Mouse (Mus musculus) forebrain, embryonic 16.5 days (tissue): ENCODE measurements around the gene Arrb2. TPM values are rescaled to one million over a fixed set of nuclear protein-coding genes. Genes with fewer than 3 reads are reported as not detected.
"Not testable (repeated sequence)": the region's sequence is repeated elsewhere in the genome, so short reads cannot be mapped to it uniquely, and the experiment has no call there.

Experiments
- ATAC-seq: fragments of 200-750 bp; cut with Nextera tagmentation; 2 replicates; pipeline ENCODE4 v1.8.0; 2017; ENCODE audit warnings: mild to moderate bottlenecking, moderate library complexity
- H3K27ac ChIP-seq: fragments of 300-500 bp; sonication (generic); 2 replicates; pipeline ENCODE4 v1.5.1; 2014; ENCODE audit warnings: low read length, control low read depth
- H3K27me3 ChIP-seq: fragments of 300-500 bp; sonication (generic); replicated peaks from 2 replicates; pipeline ENCODE4 v1.6.1; 2014; ENCODE audit warnings: low read length; ENCODE audit not compliant: control insufficient read depth, insufficient read depth
- H3K36me3 ChIP-seq: fragments of 300-500 bp; sonication (generic); 2 replicates; pipeline ENCODE4 v1.6.1; 2014; ENCODE audit not compliant: control insufficient read depth, insufficient read depth
- H3K4me1 ChIP-seq: fragments of 300-500 bp; sonication (generic); replicated peaks from 2 replicates; pipeline ENCODE4 v1.6.1; 2014; ENCODE audit warnings: low read length; ENCODE audit not compliant: control insufficient read depth, insufficient read depth
- H3K4me2 ChIP-seq: fragments of 300-500 bp; sonication (generic); 2 replicates; pipeline ENCODE4 v1.6.1; 2014; ENCODE audit warnings: mild to moderate bottlenecking, low read length, control low read depth
- H3K4me3 ChIP-seq: fragments of 300-500 bp; sonication (generic); replicated peaks from 2 replicates; pipeline ENCODE4 v1.5.1; 2014; ENCODE audit warnings: mild to moderate bottlenecking, low read length, control low read depth
- H3K9ac ChIP-seq: fragments of 300-500 bp; sonication (generic); replicated peaks from 2 replicates; pipeline ENCODE4 v1.6.1; 2014; ENCODE audit warnings: low read depth, low read length, control low read depth
- H3K9me3 ChIP-seq: fragments of 300-500 bp; sonication (generic); 2 replicates; pipeline ENCODE4 v1.6.1; 2016; ENCODE audit warnings: low read length; ENCODE audit not compliant: control insufficient read depth
- WGBS: fragments of 180-500 bp; shearing (Covaris S2); extraction: QIAGEN DNeasy Blood & Tissue Kit; methylation state at CpG from one replicate; pipeline ENCODE4 v1.1.7; 2014; 5-methylcytosine and 5-hydroxymethylcytosine counted together
- microRNA-seq: library from miRNA; unstranded; fragments of <30 nt; microRNA quantifications from one replicate; pipeline ENCODE4, GENCODE M21; 2017
- polyA plus RNA-seq: library from polyadenylated mRNA; unstranded; fragments of >200 nt; fragmentation: Nextera tagmentation; extraction: Ambion mirVana; gene quantifications from 2 replicates; pipeline ENCODE4 v1.2.1, GENCODE M21; 2015

Arrb2 gene
- polyA plus RNA-seq, 1 experiment from 2014 or later = 51.2 TPM

GRCm38 (mm10) chr11:70472716-70473115 lies 40.3 kb downstream of the Arrb2 start:
- ATAC-seq = no peak
- no peak overlapping the region for H3K4me2 ChIP-seq
- no peaks in the 10 kb centered on the region for H3K27me3 ChIP-seq
- H3K27ac ChIP-seq = no peak overlapping the region
- no peak overlapping the region for H3K4me3 ChIP-seq
- H3K9ac ChIP-seq = no peak overlapping the region
- no peaks in the 10 kb centered on the region for H3K36me3 ChIP-seq
- H3K9me3 ChIP-seq = no peaks in the 10 kb centered on the region
- H3K4me1 ChIP-seq = no peaks in the 10 kb centered on the region

DNA sequence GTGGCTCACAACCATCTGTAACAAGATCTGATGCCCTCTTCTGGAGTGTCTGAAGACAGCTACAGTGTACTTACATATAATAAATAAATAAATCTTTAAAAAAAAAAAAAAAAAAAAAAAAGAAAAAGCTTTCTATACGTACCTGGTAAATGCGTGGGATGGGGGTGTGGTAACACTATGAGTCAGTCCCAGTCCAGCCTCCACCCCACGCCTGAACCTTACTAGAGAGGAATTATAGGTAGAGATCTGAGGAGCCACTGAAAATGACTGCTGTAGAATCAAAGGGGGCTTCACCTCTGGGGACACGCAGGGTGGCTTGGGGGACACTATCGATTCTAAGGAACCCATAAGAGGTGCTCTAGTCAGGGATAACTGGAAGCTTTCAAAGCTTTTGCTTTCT lies 40.9 kb downstream of the Arrb2 start:
- ATAC-seq, H3K27ac ChIP-seq: not testable (repeated sequence)
- 93% methylated on average over 5 of the region's 5 CpGs for WGBS

DNA sequence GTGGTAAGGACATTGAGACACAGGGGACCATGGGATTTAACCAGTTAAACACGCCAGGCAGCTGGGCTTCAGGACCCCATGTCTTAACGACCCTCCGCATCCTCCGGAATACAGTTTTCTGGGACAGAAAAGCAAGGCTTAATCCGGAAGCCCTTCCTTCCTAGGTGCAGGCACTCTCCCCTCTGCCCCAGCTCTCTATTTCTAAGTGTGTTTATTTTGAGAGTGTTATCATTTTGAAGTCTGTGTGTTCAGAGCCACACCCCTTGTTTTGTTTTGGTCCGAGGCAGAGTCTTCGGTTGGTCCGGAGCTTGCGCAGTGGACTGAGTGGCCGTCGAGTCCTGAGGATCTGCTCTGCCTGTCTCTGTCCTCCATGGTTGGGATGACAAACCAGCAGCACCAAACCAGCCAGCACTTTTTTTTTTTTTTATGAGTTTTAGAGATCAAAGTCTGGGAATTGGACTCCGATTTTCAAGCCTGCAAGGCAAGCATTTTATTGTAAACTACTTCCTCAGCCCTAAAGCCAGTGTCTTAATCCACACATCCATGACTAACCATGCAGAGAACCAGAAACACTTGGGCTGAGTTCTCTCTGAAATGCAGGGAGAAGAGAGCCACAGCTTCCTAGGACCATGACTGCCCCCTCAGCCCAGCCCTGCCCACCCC lies 42.6 kb downstream of the Arrb2 start:
- Histone ChIP-seq H3K9ac (no peak overlapping the region), H3K9me3 (no peaks in the 10 kb centered on the region), H3K4me3 (no peak overlapping the region), H3K36me3 (no peaks in the 10 kb centered on the region), H3K27me3 (no peaks in the 10 kb centered on the region), H3K27ac (no peak overlapping the region), H3K4me1 (no peaks in the 10 kb centered on the region), H3K4me2 (no peak overlapping the region)
- WGBS = 83% methylated on average over 12 of the region's 12 CpGs
- no peak for ATAC-seq

More for the DNA sequence above, 40.9 kb downstream of the Arrb2 start:
- not testable (repeated sequence) for H3K4me2 ChIP-seq, H3K4me1 ChIP-seq, H3K36me3 ChIP-seq, H3K9me3 ChIP-seq, H3K9ac ChIP-seq, H3K4me3 ChIP-seq, H3K27me3 ChIP-seq

GRCm38 (mm10) chr11:70485498-70485897 lies 53.1 kb downstream of the Arrb2 start:
- H3K4me1 ChIP-seq = no peaks in the 10 kb centered on the region
- no peak overlapping the region for H3K4me2 ChIP-seq
- WGBS = 52% methylated on average over 2 of the region's 2 CpGs
- H3K9ac ChIP-seq = no peak overlapping the region
- no peak overlapping the region for H3K27ac ChIP-seq
- no peak overlapping the region for H3K4me3 ChIP-seq
- ATAC-seq = no peak
- H3K36me3 ChIP-seq = no peaks in the 10 kb centered on the region
- H3K27me3 ChIP-seq = no peaks in the 10 kb centered on the region
- H3K9me3 ChIP-seq = no peaks in the 10 kb centered on the region

- no peaks in the 10 kb centered on the region for H3K36me3 ChIP-seq
- no peaks in the 10 kb centered on the region for H3K4me1 ChIP-seq
- no peak overlapping the region for H3K9ac ChIP-seq
- no peaks in the 10 kb centered on the region for H3K9me3 ChIP-seq
- no peak overlapping the region for H3K4me3 ChIP-seq
- no peaks in the 10 kb centered on the region for H3K27me3 ChIP-seq
- no peak overlapping the region for H3K27ac ChIP-seq
- H3K4me2 ChIP-seq = no peak overlapping the region
- 61% methylated on average over 4 of the region's 4 CpGs for whole genome bisulfite sequencing
- no peak for ATAC-seq
These were observed 55.4 kb downstream of the Arrb2 start for GRCm38 (mm10) chr11:70487816-70488215.

DNA sequence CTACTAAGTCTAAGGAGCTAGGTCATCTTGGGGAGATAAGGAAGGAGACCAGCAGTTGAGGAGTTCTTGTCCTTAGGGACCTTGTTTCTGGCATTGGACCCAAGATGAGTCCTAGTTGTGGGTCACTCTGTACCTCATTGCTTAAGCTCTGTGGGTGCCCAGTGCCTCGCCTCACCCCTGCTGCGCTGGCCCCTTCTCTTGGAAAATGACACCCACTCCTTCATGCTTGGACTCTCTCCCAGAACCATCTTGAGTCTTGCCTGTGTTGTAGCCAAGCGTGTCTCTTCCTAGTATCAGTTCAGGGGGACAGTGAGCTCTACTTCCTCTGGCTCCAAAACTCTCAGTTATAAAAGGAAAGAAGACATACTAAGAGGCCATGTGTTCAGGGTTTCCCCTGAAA lies 56.7 kb downstream of the Arrb2 start:
- Histone ChIP-seq H3K27ac (no peak overlapping the region), H3K4me3 (no peak overlapping the region), H3K36me3 (no peaks in the 10 kb centered on the region), H3K27me3 (no peaks in the 10 kb centered on the region), H3K4me2 (no peak overlapping the region), H3K4me1 (no peaks in the 10 kb centered on the region), H3K9me3 (no peaks in the 10 kb centered on the region), H3K9ac (no peak overlapping the region)
- ATAC-seq = no peak
- WGBS = 86% methylated on average over 3 of the region's 3 CpGs

DNA sequence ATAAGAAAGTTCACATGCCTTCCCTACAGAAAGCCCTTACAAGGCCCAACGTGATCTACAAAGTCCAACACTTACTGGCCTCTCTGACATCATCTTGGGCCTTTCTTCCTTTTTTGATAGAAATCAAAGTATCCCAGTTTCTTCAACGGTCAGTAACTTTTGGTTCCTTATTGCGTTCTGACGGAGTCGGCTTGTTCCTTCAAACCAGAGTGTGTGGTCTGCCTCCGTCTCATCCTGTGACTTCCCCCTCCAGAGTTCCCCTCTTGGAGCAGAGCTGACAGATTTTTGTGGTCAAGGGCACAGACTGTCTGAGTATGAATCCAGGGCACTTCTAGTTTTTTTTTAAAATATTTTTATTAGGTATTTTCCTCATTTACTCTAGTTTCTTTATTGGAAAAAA lies 57.2 kb downstream of the Arrb2 start:
- no peaks in the 10 kb centered on the region for H3K27me3 ChIP-seq
- no peak for ATAC-seq
- H3K27ac ChIP-seq = no peak overlapping the region
- no peaks in the 10 kb centered on the region for H3K36me3 ChIP-seq
- H3K4me1 ChIP-seq = no peaks in the 10 kb centered on the region
- no peak overlapping the region for H3K4me2 ChIP-seq
- no peak overlapping the region for H3K9ac ChIP-seq
- H3K9me3 ChIP-seq = no peaks in the 10 kb centered on the region
- H3K4me3 ChIP-seq = no peak overlapping the region
- 93% methylated on average over 6 of the region's 6 CpGs for WGBS

Small RNAs within 50 kb of the gene (microRNA-seq; reads per million reads assigned to microRNA genes)
- gene Mir7115 = not detected

Other genes with a start within 250 kb of the Arrb2 start
- gene Slc16a11, start 219.9 kb upstream of the Arrb2 start, polyA plus RNA-seq = 3.1 and 4.8 TPM in 2 replicates
- 13.2 and 14.8 TPM in 2 replicates for gene Slc16a13, start 211.6 kb upstream of the Arrb2 start, polyA plus RNA-seq
- 6.9 and 8.1 TPM in 2 replicates for gene Bcl6b, start 202.8 kb upstream of the Arrb2 start, polyA plus RNA-seq
- 174 and 180 TPM in 2 replicates for gene 0610010K14Rik, start 194.7 kb upstream of the Arrb2 start, polyA plus RNA-seq
- gene Gm21988, start 192.8 kb upstream of the Arrb2 start, polyA plus RNA-seq = 13.2 and 14.6 TPM in 2 replicates
- gene Rnasek, start 192.8 kb upstream of the Arrb2 start, polyA plus RNA-seq = 287 and 291 TPM in 2 replicates
- 0.42 and 0.82 TPM in 2 replicates for gene Alox12, start 177.3 kb upstream of the Arrb2 start, polyA plus RNA-seq
- gene Alox12e, start 110.0 kb upstream of the Arrb2 start, polyA plus RNA-seq = not detected in 2 replicates
- not detected in 2 replicates for gene Alox15, start 80.6 kb upstream of the Arrb2 start, polyA plus RNA-seq
- 35.6 and 38.5 TPM in 2 replicates for gene Pelp1, start 22.6 kb upstream of the Arrb2 start, polyA plus RNA-seq
- gene Med11, start 19.3 kb downstream of the Arrb2 start, polyA plus RNA-seq = 39.8 and 46.0 TPM in 2 replicates
- 0.46 and 0.90 TPM in 2 replicates for gene Zmynd15, start 26.8 kb downstream of the Arrb2 start, polyA plus RNA-seq
- gene Cxcl16, start 27.3 kb downstream of the Arrb2 start, polyA plus RNA-seq = 1.7 and 2.0 TPM in 2 replicates
- gene Tm4sf5, start 72.6 kb downstream of the Arrb2 start, polyA plus RNA-seq = 0.66 and 3.4 TPM in 2 replicates
- gene Vmo1, start 82.0 kb downstream of the Arrb2 start, polyA plus RNA-seq = not detected in 2 replicates
- gene Gltpd2, start 86.6 kb downstream of the Arrb2 start, polyA plus RNA-seq = 0.18 TPM in 1 of 2 replicates, not detected in the other
- 713 and 749 TPM in 2 replicates for gene Psmb6, start 92.7 kb downstream of the Arrb2 start, polyA plus RNA-seq
- not detected in 2 replicates for gene Gm40193, start 100.3 kb downstream of the Arrb2 start, polyA plus RNA-seq
- 8.8 and 9.0 TPM in 2 replicates for gene Pld2, start 107.4 kb downstream of the Arrb2 start, polyA plus RNA-seq
- gene Mink1, start 130.2 kb downstream of the Arrb2 start, polyA plus RNA-seq = 13.8 and 17.5 TPM in 2 replicates
- not detected in 2 replicates for gene 4930544D05Rik, start 183.2 kb downstream of the Arrb2 start, polyA plus RNA-seq
- gene Chrne, start 186.6 kb downstream of the Arrb2 start, polyA plus RNA-seq = 0.39 TPM in 1 of 2 replicates, not detected in the other
- gene Gp1ba, start 206.5 kb downstream of the Arrb2 start, polyA plus RNA-seq = 0.15 and 0.17 TPM in 2 replicates
- 133 and 135 TPM in 2 replicates for gene Rnf167, start 214.6 kb downstream of the Arrb2 start, polyA plus RNA-seq
- 159 and 174 TPM in 2 replicates for gene Slc25a11, start 214.8 kb downstream of the Arrb2 start, polyA plus RNA-seq
- gene Pfn1, start 222.0 kb downstream of the Arrb2 start, polyA plus RNA-seq = 642 and 656 TPM in 2 replicates
- 6.5 and 8.2 TPM in 2 replicates for gene Eno3, start 224.6 kb downstream of the Arrb2 start, polyA plus RNA-seq
- gene Spag7, start 236.8 kb downstream of the Arrb2 start, polyA plus RNA-seq = 119 and 146 TPM in 2 replicates